Mouse (Mus musculus) neural tube, embryonic 14.5 days (tissue): Measurements from ENCODE around the gene Armh3. TPM values are rescaled to one million over a fixed set of nuclear protein-coding genes. Genes with fewer than 3 reads are reported as not detected.

Experiments used
- ATAC-seq: fragments of 200-750 bp; cut with Nextera tagmentation; 2 replicates; pipeline ENCODE4 v1.8.0; 2017; ENCODE audit warnings: low read depth, mild to moderate bottlenecking, moderate TSS enrichment, moderate library complexity
- H3K27ac ChIP-seq: fragments of 300-500 bp; sonication (generic); 2 replicates; pipeline ENCODE4 v1.5.1; 2014; ENCODE audit warnings: low read depth, mild to moderate bottlenecking, control low read depth, low read length, moderate library complexity, mixed read lengths
- H3K27me3 ChIP-seq: fragments of 300-500 bp; sonication (generic); 2 replicates; pipeline ENCODE4 v1.6.1; 2014; ENCODE audit warnings: low read length; ENCODE audit not compliant: control insufficient read depth, insufficient read depth
- H3K36me3 ChIP-seq: fragments of 300-500 bp; sonication (generic); 2 replicates; pipeline ENCODE4 v1.6.1; 2014; ENCODE audit warnings: low read length, mixed read lengths; ENCODE audit not compliant: control insufficient read depth, insufficient read depth
- H3K4me1 ChIP-seq: fragments of 300-500 bp; sonication (generic); 2 replicates; pipeline ENCODE4 v1.6.1; 2014; ENCODE audit warnings: low read length; ENCODE audit not compliant: control insufficient read depth, insufficient read depth
- H3K4me2 ChIP-seq: fragments of 300-500 bp; sonication (generic); 2 replicates; pipeline ENCODE4 v1.6.1; 2014; ENCODE audit warnings: mild to moderate bottlenecking, low read depth, low read length, control low read depth
- H3K4me3 ChIP-seq: fragments of 300-500 bp; sonication (generic); 2 replicates; pipeline ENCODE4 v1.5.1; 2014; ENCODE audit warnings: low read depth, low read length, control low read depth, mixed read lengths
- H3K9ac ChIP-seq: fragments of 300-500 bp; sonication (generic); replicated peaks from 2 replicates; pipeline ENCODE4 v1.6.1; 2014; ENCODE audit warnings: low read depth, mild to moderate bottlenecking, control low read depth, low read length, mixed read lengths
- H3K9me3 ChIP-seq: fragments of 300-500 bp; sonication (generic); 2 replicates; pipeline ENCODE4 v1.6.1; 2016; ENCODE audit warnings: low read length; ENCODE audit not compliant: control insufficient read depth
- WGBS: fragments of 180-500 bp; shearing (Covaris S2); extraction: QIAGEN DNeasy Blood & Tissue Kit; methylation state at CpG from one replicate; pipeline ENCODE4 v1.1.7; 2014; 5-methylcytosine and 5-hydroxymethylcytosine counted together
- polyA plus RNA-seq: library from polyadenylated mRNA; unstranded; fragments of >200 nt; fragmentation: Nextera tagmentation; extraction: Ambion mirVana; gene quantifications from 2 replicates; pipeline ENCODE4 v1.2.1, GENCODE M21; 2014

Gene Armh3
- polyA plus RNA-seq, 1 experiment from 2014 or later: 22.5 TPM

- H3K27me3 ChIP-seq: no peaks in the 10 kb centered on the region
- no peak for ATAC-seq
- H3K4me2 ChIP-seq: no peak overlapping the region
- no peaks in the 10 kb centered on the region for H3K9me3 ChIP-seq
- peaks cover under 1% of the 10 kb centered on the region; the same call in 1 of the 2 replicates for H3K36me3 ChIP-seq
- 67% methylated on average over 8 of the region's 8 CpGs for WGBS
- H3K27ac ChIP-seq: no peak overlapping the region
- no peak overlapping the region for H3K9ac ChIP-seq
- no peak overlapping the region for H3K4me3 ChIP-seq
- no peaks in the 10 kb centered on the region for H3K4me1 ChIP-seq
Observed at GRCm38 (mm10) chr19:46026567-46026966, 28.3 kb upstream of the Armh3 start.

GRCm38 (mm10) chr19:46024959-46025358 is 26.7 kb upstream of the Armh3 start:
- WGBS: 83% methylated on average over 6 of the region's 6 CpGs
- Histone ChIP-seq H3K9ac (no peak overlapping the region), H3K4me1 (no peaks in the 10 kb centered on the region), H3K27ac (no peak overlapping the region), H3K27me3 (no peaks in the 10 kb centered on the region), H3K4me3 (no peak overlapping the region), H3K9me3 (no peaks in the 10 kb centered on the region), H3K4me2 (no peak overlapping the region), H3K36me3 (no peaks in the 10 kb centered on the region)
- no peak for ATAC-seq

- Histone ChIP-seq H3K4me3 (no peak overlapping the region), H3K4me1 (no peaks in the 10 kb centered on the region), H3K9me3 (no peaks in the 10 kb centered on the region), H3K9ac (no peak overlapping the region), H3K36me3 (no peaks in the 10 kb centered on the region), H3K27me3 (no peaks in the 10 kb centered on the region), H3K4me2 (no peak overlapping the region), H3K27ac (no peak overlapping the region)
- WGBS: 89% methylated on average over 2 of the region's 2 CpGs
- no peak for ATAC-seq
Observed at GRCm38 (mm10) chr19:46016023-46016422, 17.7 kb upstream of the Armh3 start.

GRCm38 (mm10) chr19:46014572-46015178 is 16.4 kb upstream of the Armh3 start:
- no peak overlapping the region for H3K4me2 ChIP-seq
- no peak overlapping the region for H3K4me3 ChIP-seq
- no peaks in the 10 kb centered on the region for H3K27me3 ChIP-seq
- H3K36me3 ChIP-seq: no peaks in the 10 kb centered on the region
- peak; percentile 69; the same call in 1 of the 2 replicates for ATAC-seq
- H3K9me3 ChIP-seq: no peaks in the 10 kb centered on the region
- 41% methylated on average over 12 of the region's 12 CpGs for WGBS
- no peak overlapping the region for H3K27ac ChIP-seq
- no peaks in the 10 kb centered on the region for H3K4me1 ChIP-seq
- H3K9ac ChIP-seq: no peak overlapping the region

- Histone ChIP-seq H3K36me3 (no peaks in the 10 kb centered on the region), H3K9me3 (no peaks in the 10 kb centered on the region), H3K27me3 (0 out of 2 replicates have a peak, but pooled peaks cover 3% of the 10 kb centered on the region), H3K4me1 (no peaks in the 10 kb centered on the region), H3K27ac (no peak overlapping the region), H3K9ac (no peak overlapping the region), H3K4me2 (no peak overlapping the region), H3K4me3 (no peak overlapping the region)
- ATAC-seq: no peak
- 84% methylated on average over 7 of the region's 7 CpGs for WGBS
Observed at GRCm38 (mm10) chr19:46005680-46006079, 7.4 kb upstream of the Armh3 start.

GRCm38 (mm10) chr19:46004814-46005466 is 6.7 kb upstream of the Armh3 start:
- no peaks in the 10 kb centered on the region for H3K4me1 ChIP-seq
- H3K27ac ChIP-seq: no peak overlapping the region
- 76% methylated on average over 17 of the region's 17 CpGs for WGBS
- H3K27me3 ChIP-seq: 0 out of 2 replicates have a peak, but pooled peaks cover 3% of the 10 kb centered on the region
- H3K9me3 ChIP-seq: no peaks in the 10 kb centered on the region
- H3K4me3 ChIP-seq: no peak overlapping the region
- ATAC-seq: no peak
- no peaks in the 10 kb centered on the region for H3K36me3 ChIP-seq
- no peak overlapping the region for H3K4me2 ChIP-seq
- no peak overlapping the region for H3K9ac ChIP-seq

- Histone ChIP-seq H3K36me3 (no peaks in the 10 kb centered on the region), H3K4me3 (peak within 1 kb of the TSS; percentile 47), H3K27me3 (0 out of 2 replicates have a peak, but pooled peaks cover 3% of the 10 kb centered on the region), H3K4me1 (no peaks in the 10 kb centered on the region), H3K9me3 (no peaks in the 10 kb centered on the region), H3K4me2 (peak within 1 kb of the TSS; percentile 89), H3K27ac (no peak within 1 kb of the TSS), H3K9ac (peak within 1 kb of the TSS; percentile 61)
- ATAC-seq: peak; percentile 62; the same call in 1 of the 2 replicates
- WGBS: 2% methylated on average over 70 of the region's 70 CpGs
Observed at GRCm38 (mm10) chr19:46003371-46004226, 5.3 kb upstream of the Armh3 start, which contains the start of gene Hps6. Gene Hps6 (plus strand): TSS chr19:46003508.

GRCm38 (mm10) chr19:46002279-46002678 is 4.0 kb upstream of the Armh3 start:
- no peak overlapping the region for H3K4me3 ChIP-seq
- no peak overlapping the region for H3K4me2 ChIP-seq
- WGBS: 86% methylated on average over 9 of the region's 9 CpGs

More at GRCm38 (mm10) chr19:46002279-46002678, 4.0 kb upstream of the Armh3 start:
- Histone ChIP-seq H3K4me1 (peaks cover 3% of the 10 kb centered on the region; the same call in 1 of the 2 replicates), H3K9ac (no peak overlapping the region), H3K27me3 (0 out of 2 replicates have a peak, but pooled peaks cover 3% of the 10 kb centered on the region), H3K27ac (no peak overlapping the region), H3K36me3 (no peaks in the 10 kb centered on the region), H3K9me3 (no peaks in the 10 kb centered on the region)
- ATAC-seq: no peak
